Mouse (Mus musculus): ENCODE results near the gene Slc5a2.

Slc5a2 gene

DNA sequence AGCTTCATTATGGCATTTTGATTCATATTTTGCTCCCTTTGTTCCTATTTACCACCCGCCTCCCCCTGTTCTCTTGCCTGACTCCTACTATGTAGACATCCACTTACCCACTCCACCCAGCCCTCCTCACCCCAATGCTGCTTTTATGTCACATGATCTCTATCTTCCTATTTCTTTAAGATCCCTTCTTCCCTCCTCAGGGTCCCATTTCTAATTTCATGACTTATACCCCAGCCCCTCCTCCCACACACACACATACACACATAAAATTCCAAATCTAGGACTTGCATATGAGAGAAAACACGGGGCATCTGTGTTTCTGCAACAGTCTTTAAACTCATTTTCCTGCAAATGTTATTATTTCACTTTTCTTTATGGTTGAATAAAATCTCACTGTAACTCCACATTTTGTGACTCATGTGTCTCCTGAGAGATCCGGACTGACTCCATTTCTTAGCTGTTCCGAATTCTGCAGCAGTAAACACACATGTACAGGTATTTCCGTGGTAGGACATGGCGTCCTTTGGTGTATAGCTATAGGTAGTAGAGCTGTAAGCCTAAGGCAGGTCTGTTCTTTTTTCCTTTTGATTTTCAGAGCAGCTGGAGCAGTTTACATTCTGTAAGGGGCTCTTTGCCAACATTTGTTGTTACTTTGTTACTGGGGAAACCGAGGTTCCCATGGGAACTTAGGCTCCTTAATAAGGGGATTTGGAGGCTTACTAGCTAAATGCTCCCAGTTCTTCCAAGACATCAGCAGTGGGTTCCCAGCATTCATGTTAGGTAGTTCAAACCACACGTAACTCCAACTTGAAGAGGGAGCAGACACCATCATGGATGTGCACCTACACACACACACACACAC is 33.3 kb downstream of the Slc5a2 start:
- no peak for DNase-seq (ENCODE audit: low read depth, low spot score)

DNA sequence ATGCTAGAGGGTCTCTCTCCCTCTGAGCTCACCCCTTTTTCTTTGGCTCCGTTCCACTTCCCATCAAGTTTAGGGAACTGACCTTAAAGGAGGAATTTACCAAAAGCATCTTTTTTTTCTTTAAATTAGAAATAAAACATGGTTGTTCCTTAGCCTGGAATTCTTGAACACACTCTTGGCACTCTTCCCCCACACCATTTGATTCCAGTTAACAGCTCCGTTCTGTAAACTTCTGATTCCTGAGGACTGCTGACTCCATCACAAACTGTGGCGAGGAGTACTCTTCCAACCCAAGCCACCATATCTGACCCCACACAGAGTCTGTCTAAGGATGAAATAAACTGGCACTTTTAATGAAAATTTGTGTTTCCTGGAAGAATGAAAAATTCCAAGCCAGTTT is 35.5 kb downstream of the Slc5a2 start:
- DNase-seq (ENCODE audit: low read depth, low spot score), result no peak

DNA sequence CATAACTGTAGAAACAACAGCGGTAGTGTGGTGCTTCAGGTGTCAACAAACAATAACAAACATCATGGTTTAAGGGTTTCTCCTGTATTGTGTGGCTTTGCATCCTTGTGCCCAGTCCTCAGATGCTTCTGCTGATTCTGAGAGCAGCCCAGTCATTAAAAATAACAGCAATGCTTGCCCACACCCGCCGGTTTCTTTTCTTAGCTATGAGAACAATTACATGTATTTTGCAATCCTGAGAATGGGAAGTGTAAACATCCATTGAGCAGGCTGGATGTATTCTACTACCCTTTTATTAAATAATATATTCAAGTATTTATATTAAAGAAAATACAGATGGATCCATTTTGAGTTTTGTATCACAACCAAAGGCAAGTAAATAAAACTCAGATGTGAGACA is 36.7 kb downstream of the Slc5a2 start:
- DNase-seq (ENCODE audit: low read depth, low spot score), result no peak

GRCm38 (mm10) chr7:128304198-128304597 is 38.7 kb downstream of the Slc5a2 start:
- no peak for DNase-seq (ENCODE audit: low read depth, low spot score)

DNA sequence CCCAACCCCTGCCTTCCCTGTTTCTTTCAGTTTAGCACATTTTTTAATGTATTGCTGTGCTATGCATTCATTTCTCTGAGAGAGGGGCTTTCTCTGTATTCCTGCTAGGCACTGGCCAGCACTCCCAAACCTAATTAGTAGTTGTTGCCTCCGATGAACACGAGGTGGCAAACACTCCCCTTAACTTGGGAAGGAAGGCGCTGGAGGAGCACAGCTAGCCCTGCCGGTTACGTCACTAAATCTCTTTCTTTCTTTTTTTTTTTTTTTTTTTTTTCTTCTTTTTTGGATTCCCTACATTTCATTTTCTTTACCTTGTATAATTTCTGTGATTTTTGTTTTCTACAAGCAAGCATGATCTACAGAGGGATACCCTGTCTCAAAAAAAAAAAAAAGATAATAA is 39.5 kb downstream of the Slc5a2 start:
- DNase-seq (ENCODE audit: low read depth, low spot score), result no peak

- no peak for DNase-seq (ENCODE audit: low read depth, low spot score)
Observed at GRCm38 (mm10) chr7:128307851-128308250, 42.4 kb downstream of the Slc5a2 start.

GRCm38 (mm10) chr7:128309216-128309615 is 43.8 kb downstream of the Slc5a2 start:
- DNase-seq (ENCODE audit: low read depth, low spot score), result no peak

DNA sequence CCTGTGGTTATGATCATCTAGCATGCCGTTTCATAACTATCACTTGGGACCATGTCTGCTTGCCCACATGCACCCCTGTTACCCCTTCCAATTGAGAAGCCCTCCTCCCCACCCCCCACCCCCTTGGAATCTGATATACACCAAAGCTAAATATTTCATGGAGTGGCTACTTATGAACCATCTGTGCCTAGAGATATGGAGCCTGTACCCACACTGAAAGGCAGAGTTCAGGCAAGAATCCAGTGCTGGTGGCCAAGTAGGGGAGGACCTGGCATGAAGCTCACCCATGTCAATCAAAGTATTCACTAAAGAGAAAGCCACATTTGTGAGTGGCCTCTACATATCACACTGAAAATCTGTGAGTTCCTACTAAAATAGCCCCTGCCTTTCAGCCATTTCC is 44.3 kb downstream of the Slc5a2 start:
- no peak for DNase-seq (ENCODE audit: low read depth, low spot score)

- no peak for DNase-seq (ENCODE audit: low read depth, low spot score)
Observed at GRCm38 (mm10) chr7:128310229-128310688, 44.8 kb downstream of the Slc5a2 start.

DNA sequence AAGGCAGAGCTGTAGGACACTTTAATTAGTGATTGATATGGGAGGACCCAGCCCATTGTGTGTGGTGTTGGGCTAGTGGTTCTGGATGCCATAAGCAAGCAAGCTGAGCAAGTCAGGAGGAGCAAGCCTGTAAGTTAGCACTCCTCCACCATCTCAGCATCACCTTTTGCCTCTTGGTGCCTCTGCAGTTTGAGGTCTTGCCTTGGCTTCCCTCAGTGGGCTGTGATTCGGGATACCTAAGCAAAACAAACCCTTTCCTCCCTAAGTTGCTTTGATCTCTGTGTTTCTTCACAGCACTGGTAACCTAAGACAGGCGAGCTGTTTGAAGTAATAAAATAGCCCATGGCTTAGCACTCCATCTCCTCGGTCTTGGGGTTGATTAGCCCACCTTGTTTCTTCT is 45.8 kb downstream of the Slc5a2 start:
- DNase-seq (ENCODE audit: low read depth, low spot score), result no peak

- DNase-seq (ENCODE audit: low read depth, low spot score), result no peak
Observed at GRCm38 (mm10) chr7:128311811-128312210, 46.4 kb downstream of the Slc5a2 start.

DNA sequence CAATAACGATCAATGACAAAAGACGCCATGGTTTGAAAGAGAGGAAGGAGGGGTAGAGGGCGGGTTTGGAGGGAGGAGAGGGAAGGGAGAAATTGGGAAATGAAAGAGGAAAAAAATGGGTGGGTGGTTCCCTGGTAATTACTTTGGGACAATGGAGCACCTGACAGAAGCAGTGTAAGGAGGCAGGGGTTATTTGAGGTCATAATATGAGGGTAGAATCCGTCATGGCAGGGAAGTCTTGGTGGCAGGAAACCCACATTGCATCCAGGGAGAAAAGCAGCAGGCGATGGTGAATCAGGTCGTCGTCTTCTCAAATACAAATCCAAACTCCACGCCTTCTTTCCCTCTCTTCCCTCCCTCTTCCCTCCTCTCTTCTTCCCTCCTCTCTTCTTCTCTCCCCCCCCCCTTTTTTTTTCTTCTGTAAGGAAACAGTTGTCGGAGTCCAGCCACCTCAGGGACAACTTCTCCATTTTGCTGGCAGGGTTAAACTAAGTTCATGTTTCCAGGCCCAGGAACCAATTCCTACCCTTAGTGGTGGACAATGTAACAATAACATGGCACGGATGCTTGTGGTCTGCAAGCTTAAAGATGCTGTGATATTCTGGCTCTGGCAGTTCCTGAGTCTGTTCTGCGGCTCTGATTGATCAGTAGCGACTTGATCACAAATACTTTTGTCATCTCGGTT is 47.1 kb downstream of the Slc5a2 start:
- DNase-seq (ENCODE audit: low read depth, low spot score), result no peak

DNA sequence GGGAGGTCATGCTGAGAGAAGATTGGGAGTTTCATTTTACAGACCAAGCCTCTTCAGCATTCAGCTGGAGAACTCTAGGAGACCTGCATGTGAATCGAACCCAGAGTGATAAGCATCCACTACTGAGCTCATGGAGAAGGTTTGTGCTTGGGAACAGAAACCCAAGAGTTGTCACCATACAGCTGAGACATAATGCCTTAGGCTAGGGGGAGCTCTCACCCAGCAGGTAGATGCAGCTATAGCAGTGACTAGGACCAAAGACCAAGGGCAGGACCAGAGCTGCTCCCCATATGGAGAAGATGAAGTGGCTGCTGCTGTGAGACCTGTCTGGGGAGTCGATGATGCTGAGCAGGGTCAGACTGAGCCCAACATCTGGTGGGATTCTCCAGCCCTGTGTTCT is 48.1 kb downstream of the Slc5a2 start:
- no peak for DNase-seq (ENCODE audit: low read depth, low spot score)

- no peak for DNase-seq (ENCODE audit: low read depth, low spot score)
Observed at GRCm38 (mm10) chr7:128314491-128314890, 49.0 kb downstream of the Slc5a2 start.

DNA sequence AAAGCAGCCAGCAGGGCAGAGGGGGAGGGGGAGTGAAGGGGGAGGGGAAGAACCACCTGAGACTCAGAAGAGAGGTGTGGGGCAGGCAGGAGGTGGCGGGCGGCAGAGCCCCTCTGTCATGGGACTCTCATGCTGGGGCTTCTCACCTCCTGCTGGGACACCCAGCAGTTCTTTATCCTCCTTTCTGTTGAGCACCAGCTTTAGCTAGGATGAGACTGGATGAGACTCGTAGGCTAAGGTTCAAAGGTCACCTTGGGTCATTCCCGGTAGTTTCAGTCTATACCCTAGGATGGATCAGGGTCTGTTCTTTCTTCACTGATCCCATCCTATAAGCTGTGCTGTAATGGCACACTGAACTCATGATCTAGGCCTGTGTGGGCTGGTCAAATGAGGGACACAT is 51.6 kb downstream of the Slc5a2 start:
- DNase-seq (ENCODE audit: low read depth, low spot score), result no peak

GRCm38 (mm10) chr7:128319140-128319539 is 53.7 kb downstream of the Slc5a2 start:
- no peak for DNase-seq (ENCODE audit: low read depth, low spot score)

DNA sequence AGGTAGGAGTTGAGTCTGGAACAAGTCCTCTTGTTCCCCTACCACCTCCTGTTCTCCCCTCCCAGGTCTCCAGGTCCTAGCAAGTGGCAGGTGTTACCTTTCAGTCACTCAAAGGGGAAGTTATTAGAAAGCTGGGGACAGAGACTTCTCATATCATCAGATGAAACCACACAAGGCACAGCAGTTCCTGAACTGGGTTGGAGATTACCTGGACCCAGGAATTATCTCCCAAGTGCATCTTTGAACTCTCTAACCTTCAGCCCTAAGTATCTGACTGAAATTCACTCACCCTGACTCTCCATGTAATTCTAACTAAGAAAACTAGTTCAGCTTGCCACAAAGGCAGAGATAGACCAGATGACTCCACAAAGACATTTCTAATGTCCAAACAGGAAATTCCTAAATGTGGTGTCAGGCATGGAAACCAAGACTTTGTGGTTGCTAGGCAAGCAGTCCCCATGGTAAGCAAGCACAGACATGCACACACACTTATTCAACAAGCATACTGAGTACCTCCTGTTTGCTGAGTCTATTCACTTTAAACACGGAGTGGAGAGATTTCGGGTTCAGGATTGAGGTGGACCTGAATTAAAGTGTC is 54.9 kb downstream of the Slc5a2 start:
- no peak for DNase-seq (ENCODE audit: low read depth, low spot score)

- no peak for DNase-seq (ENCODE audit: low read depth, low spot score)
Observed at GRCm38 (mm10) chr7:128321260-128321659, 55.8 kb downstream of the Slc5a2 start.

Measured in WW6 (cell line).